Mouse (Mus musculus): ENCODE measurements around the gene Clec11a. TPM values are rescaled to one million over a fixed set of nuclear protein-coding genes. Genes with fewer than 3 reads are reported as not detected.
A peak's percentile ranks its signal among the peaks of the same experiment; 100 is the strongest.

Gene Clec11a
- polyA plus RNA-seq, 1 experiment from 2014 or later: 2.1 TPM

GRCm38 (mm10) chr7:44287760-44288159 lies 18.9 kb downstream of the Clec11a start:
- no peaks in the 10 kb centered on the region for H3K36me3 ChIP-seq
- no peaks in the 10 kb centered on the region for H3K27me3 ChIP-seq (ENCODE audit: insufficient read depth, poor library complexity, severe bottlenecking)
- DNase-seq (ENCODE audit: low spot score): no peak
- peaks cover 9% of the 10 kb centered on the region; the same call in 1 of the 2 replicates for H3K9me3 ChIP-seq
- WGBS: 73% methylated on average over 7 of the region's 7 CpGs
- H3K27ac ChIP-seq: no peak overlapping the region
- no peak overlapping the region for H3K4me3 ChIP-seq
- H3K4me1 ChIP-seq (replicated peaks): no peaks in the 10 kb centered on the region

- 81% methylated on average over 7 of the region's 7 CpGs for WGBS
- H3K27ac ChIP-seq: no peak overlapping the region
- DNase-seq (ENCODE audit: low spot score): no peak
- no peaks in the 10 kb centered on the region for H3K27me3 ChIP-seq (ENCODE audit: insufficient read depth, poor library complexity, severe bottlenecking)
- H3K4me3 ChIP-seq: no peak overlapping the region
- H3K36me3 ChIP-seq: no peaks in the 10 kb centered on the region
- 0 out of 2 replicates have a peak, but pooled peaks cover 5% of the 10 kb centered on the region for H3K9me3 ChIP-seq
- H3K4me1 ChIP-seq (replicated peaks): peaks cover 5% of the 10 kb centered on the region; the same call in 1 of the 2 replicates
Observed at GRCm38 (mm10) chr7:44281586-44281985, 25.1 kb downstream of the Clec11a start.

- 68% methylated on average over 1 of the region's 1 CpGs for WGBS
- Histone ChIP-seq H3K36me3 (no peaks in the 10 kb centered on the region), H3K9me3 (0 out of 2 replicates have a peak, but pooled peaks cover 5% of the 10 kb centered on the region), H3K4me3 (no peak overlapping the region), H3K27me3 (ENCODE audit: insufficient read depth, poor library complexity, severe bottlenecking) (0 out of 2 replicates have a peak, but pooled peaks cover 4% of the 10 kb centered on the region), H3K4me1 (replicated peaks) (peaks cover 5% of the 10 kb centered on the region; the same call in 1 of the 2 replicates), H3K27ac (no peak overlapping the region)
- DNase-seq (ENCODE audit: low spot score): no peak
Observed at GRCm38 (mm10) chr7:44280959-44281358, 25.7 kb downstream of the Clec11a start.

GRCm38 (mm10) chr7:44277250-44277622 lies 29.5 kb downstream of the Clec11a start:
- Histone ChIP-seq H3K9me3 (0 out of 2 replicates have a peak, but pooled peaks cover 5% of the 10 kb centered on the region), H3K4me3 (no peak overlapping the region), H3K4me1 (replicated peaks) (peaks cover 9% of the 10 kb centered on the region; the same call in 1 of the 2 replicates), H3K36me3 (no peaks in the 10 kb centered on the region), H3K27me3 (ENCODE audit: insufficient read depth, poor library complexity, severe bottlenecking) (peaks cover 32% of the 10 kb centered on the region), H3K27ac (no peak overlapping the region)
- WGBS: 49% methylated on average over 2 of the region's 2 CpGs
- DNase-seq (ENCODE audit: low spot score): peak; percentile 23

GRCm38 (mm10) chr7:44276461-44277249 lies 30.0 kb downstream of the Clec11a start:
- H3K4me1 ChIP-seq (replicated peaks): peaks cover 7% of the 10 kb centered on the region; the same call in 1 of the 2 replicates
- no peak overlapping the region for H3K27ac ChIP-seq
- H3K4me3 ChIP-seq: no peak overlapping the region
- H3K27me3 ChIP-seq (ENCODE audit: insufficient read depth, poor library complexity, severe bottlenecking): peaks cover 32% of the 10 kb centered on the region
- 68% methylated on average over 10 of the region's 10 CpGs for WGBS
- H3K9me3 ChIP-seq: 0 out of 2 replicates have a peak, but pooled peaks cover 5% of the 10 kb centered on the region
- DNase-seq (ENCODE audit: low spot score): no peak
- no peaks in the 10 kb centered on the region for H3K36me3 ChIP-seq

GRCm38 (mm10) chr7:44275546-44275945 lies 31.2 kb downstream of the Clec11a start:
- 73% methylated on average over 3 of the region's 3 CpGs for WGBS
- H3K27ac ChIP-seq: no peak overlapping the region
- 0 out of 2 replicates have a peak, but pooled peaks cover 5% of the 10 kb centered on the region for H3K9me3 ChIP-seq
- no peak for DNase-seq (ENCODE audit: low spot score)
- H3K36me3 ChIP-seq: no peaks in the 10 kb centered on the region
- H3K4me1 ChIP-seq (replicated peaks): peaks cover 4% of the 10 kb centered on the region; the same call in 1 of the 2 replicates
- no peak overlapping the region for H3K4me3 ChIP-seq
- H3K27me3 ChIP-seq (ENCODE audit: insufficient read depth, poor library complexity, severe bottlenecking): peaks cover 32% of the 10 kb centered on the region

GRCm38 (mm10) chr7:44274096-44274495 lies 32.6 kb downstream of the Clec11a start:
- 39% methylated on average over 11 of the region's 11 CpGs for WGBS
- H3K4me3 ChIP-seq: no peak overlapping the region
- peaks cover 4% of the 10 kb centered on the region; the same call in 1 of the 2 replicates for H3K4me1 ChIP-seq (replicated peaks)
- peaks cover 32% of the 10 kb centered on the region for H3K27me3 ChIP-seq (ENCODE audit: insufficient read depth, poor library complexity, severe bottlenecking)
- DNase-seq (ENCODE audit: low spot score): no peak
- no peak overlapping the region for H3K27ac ChIP-seq
- 0 out of 2 replicates have a peak, but pooled peaks cover 5% of the 10 kb centered on the region for H3K9me3 ChIP-seq
- no peaks in the 10 kb centered on the region for H3K36me3 ChIP-seq

- Histone ChIP-seq H3K4me1 (replicated peaks) (peaks cover 4% of the 10 kb centered on the region; the same call in 1 of the 2 replicates), H3K9me3 (0 out of 2 replicates have a peak, but pooled peaks cover 5% of the 10 kb centered on the region), H3K36me3 (no peaks in the 10 kb centered on the region), H3K27me3 (ENCODE audit: insufficient read depth, poor library complexity, severe bottlenecking) (peaks cover 34% of the 10 kb centered on the region), H3K27ac (no peak overlapping the region), H3K4me3 (no peak overlapping the region)
- DNase-seq (ENCODE audit: low spot score): no peak
- 54% methylated on average over 7 of the region's 7 CpGs for WGBS
Observed at GRCm38 (mm10) chr7:44273446-44273845, 33.3 kb downstream of the Clec11a start.

- peaks cover 43% of the 10 kb centered on the region for H3K27me3 ChIP-seq (ENCODE audit: insufficient read depth, poor library complexity, severe bottlenecking)
- peaks cover 4% of the 10 kb centered on the region; the same call in 1 of the 2 replicates for H3K4me1 ChIP-seq (replicated peaks)
- H3K36me3 ChIP-seq: no peaks in the 10 kb centered on the region
- H3K9me3 ChIP-seq: no peaks in the 10 kb centered on the region
- WGBS: 92% methylated on average over 7 of the region's 7 CpGs
- no peak overlapping the region for H3K27ac ChIP-seq
- no peak for DNase-seq (ENCODE audit: low spot score)
- no peak overlapping the region for H3K4me3 ChIP-seq
Observed at GRCm38 (mm10) chr7:44272546-44272945, 34.2 kb downstream of the Clec11a start.

GRCm38 (mm10) chr7:44271309-44271708 lies 35.4 kb downstream of the Clec11a start:
- peaks cover 4% of the 10 kb centered on the region; the same call in 1 of the 2 replicates for H3K4me1 ChIP-seq (replicated peaks)
- peaks cover 47% of the 10 kb centered on the region for H3K27me3 ChIP-seq (ENCODE audit: insufficient read depth, poor library complexity, severe bottlenecking)
- WGBS: 73% methylated on average over 2 of the region's 2 CpGs
- H3K9me3 ChIP-seq: no peaks in the 10 kb centered on the region
- no peak overlapping the region for H3K4me3 ChIP-seq
- H3K27ac ChIP-seq: no peak overlapping the region
- no peak for DNase-seq (ENCODE audit: low spot score)
- no peaks in the 10 kb centered on the region for H3K36me3 ChIP-seq

- Histone ChIP-seq H3K36me3 (no peaks in the 10 kb centered on the region), H3K4me1 (replicated peaks) (peaks cover 4% of the 10 kb centered on the region; the same call in 1 of the 2 replicates), H3K4me3 (no peak overlapping the region), H3K27ac (no peak overlapping the region), H3K9me3 (no peaks in the 10 kb centered on the region), H3K27me3 (ENCODE audit: insufficient read depth, poor library complexity, severe bottlenecking) (peaks cover 38% of the 10 kb centered on the region)
- DNase-seq (ENCODE audit: low spot score): no peak
- WGBS: 91% methylated on average over 2 of the region's 2 CpGs
Observed at GRCm38 (mm10) chr7:44269397-44269796, 37.3 kb downstream of the Clec11a start.

GRCm38 (mm10) chr7:44268117-44268516 lies 38.6 kb downstream of the Clec11a start:
- no peaks in the 10 kb centered on the region for H3K9me3 ChIP-seq
- H3K36me3 ChIP-seq: no peaks in the 10 kb centered on the region
- DNase-seq (ENCODE audit: low spot score): no peak
- 86% methylated on average over 11 of the region's 11 CpGs for WGBS
- peaks cover 37% of the 10 kb centered on the region for H3K27me3 ChIP-seq (ENCODE audit: insufficient read depth, poor library complexity, severe bottlenecking)
- H3K4me3 ChIP-seq: no peak overlapping the region
- peaks cover 5% of the 10 kb centered on the region for H3K4me1 ChIP-seq (replicated peaks)
- no peak overlapping the region for H3K27ac ChIP-seq
